Mouse (Mus musculus) bone marrow macrophage, adult 2 months (primary cell): ENCODE data around the gene Klri1.

Source experiments
- CTCF ChIP-seq: IDR thresholded peaks from 2 replicates; pipeline ENCODE4 v1.5.1; 2012; ENCODE audit warnings: low read depth, mild to moderate bottlenecking, low read length, moderate library complexity
- POLR2A ChIP-seq: IDR thresholded peaks from 2 replicates; pipeline ENCODE4 v1.6.1; 2012; ENCODE audit warnings: mild to moderate bottlenecking, low read depth, low read length, borderline replicate concordance

GRCm38 (mm10) chr6:129746151-129746550 is 29.2 kb upstream of the Klri1 start:
- TF ChIP-seq POLR2A (no peak), CTCF (no peak)
